Mouse (Mus musculus): ENCODE data around the gene Maml3.

- no peak for TF ChIP-seq CTCF (IDR thresholded peaks at IDR 0.05; ENCODE audit: low read depth, low read length)
- no peak for TF ChIP-seq POLR2A (IDR thresholded peaks at IDR 0.05; ENCODE audit: borderline replicate concordance, low read depth, low read length)
Observed at GRCm38 (mm10) chr3:51810731-51811130, 294.1 kb downstream of the Maml3 start.
